Mouse (Mus musculus) lung, postnatal 25 days (tissue): ENCODE measurements around the gene Vps11.
"Not testable (repeated sequence)": the region's sequence is repeated elsewhere in the genome, so short reads cannot be mapped to it uniquely, and the experiment has no call there.

ENCODE experiments used
- DNase-seq: peaks from one replicate; pipeline ENCODE4 v3.0.0; 2022; ENCODE audit warnings: low spot score

Gene Vps11

DNA sequence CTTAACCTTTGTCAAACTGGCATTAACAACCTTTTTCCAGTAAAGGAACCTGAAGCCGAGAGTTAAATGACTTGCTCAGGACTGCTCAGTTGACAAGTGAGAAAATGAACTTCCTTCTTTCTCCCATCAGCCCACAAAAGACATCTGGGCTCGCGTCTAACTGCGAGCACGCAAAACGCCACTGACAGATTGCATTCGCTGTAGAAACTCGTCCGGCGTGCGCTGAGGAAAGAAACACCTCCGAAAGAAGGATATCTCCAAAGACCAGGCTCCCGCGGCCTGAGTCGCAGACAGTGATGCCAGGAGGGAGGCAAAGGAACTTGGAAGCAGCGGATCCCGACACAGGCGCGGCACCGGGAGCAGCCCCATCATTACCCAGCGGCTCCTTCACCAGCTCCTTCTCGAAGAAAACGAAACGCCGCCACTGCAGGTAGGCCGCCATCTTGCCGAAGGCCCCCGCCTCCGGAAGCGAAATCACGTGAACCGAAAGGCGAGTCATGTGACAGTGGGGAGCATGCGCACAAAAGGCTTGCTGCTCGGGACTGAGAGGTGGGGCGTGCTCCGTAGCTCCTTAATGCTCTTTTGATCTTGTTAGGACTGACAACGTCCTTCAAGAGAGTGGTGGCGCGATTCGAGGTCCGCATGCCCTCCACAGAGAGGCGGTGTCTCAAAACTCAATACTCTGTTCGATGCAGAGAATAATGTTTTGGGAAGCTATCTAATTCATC is at the start of gene Vps11:
TSS of gene Vps11 (minus strand) at position 481 of the 728 bp plus-strand sequence.
- peak; percentile 96 for DNase-seq

DNA sequence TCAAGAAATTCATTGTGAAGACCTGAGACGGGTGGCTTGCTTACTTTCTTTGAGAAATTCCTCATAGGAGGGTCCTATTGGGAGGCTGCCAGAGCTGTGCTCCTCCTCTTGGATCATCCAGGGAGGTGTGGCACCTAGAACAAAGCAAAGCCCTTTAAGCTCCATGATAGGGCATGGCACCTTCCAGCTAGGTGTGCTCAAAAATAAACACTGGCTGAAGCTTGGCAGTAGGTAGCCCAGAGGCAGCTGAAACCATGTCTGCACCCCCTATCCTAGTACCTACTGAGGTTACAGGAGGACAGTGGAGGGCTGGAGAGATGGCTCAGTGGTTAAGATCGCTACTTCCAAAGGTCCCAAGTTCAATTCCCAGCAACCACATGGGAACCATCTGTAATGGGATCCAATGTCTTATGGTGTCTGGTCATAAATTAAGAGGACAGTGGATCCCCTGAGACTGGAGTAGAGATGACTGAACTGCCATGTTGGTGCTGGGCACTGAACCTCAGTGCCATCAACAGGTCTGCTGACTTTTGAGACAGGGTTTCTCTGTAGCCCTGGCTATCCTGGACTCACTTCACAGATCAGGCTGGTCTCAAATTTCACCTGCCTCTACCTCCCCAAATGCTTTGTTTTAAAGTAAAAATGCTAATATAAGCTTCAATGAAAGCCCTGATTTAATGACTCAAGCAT is 49.3 kb upstream of the Vps11 start:
- DNase-seq: no peak

DNA sequence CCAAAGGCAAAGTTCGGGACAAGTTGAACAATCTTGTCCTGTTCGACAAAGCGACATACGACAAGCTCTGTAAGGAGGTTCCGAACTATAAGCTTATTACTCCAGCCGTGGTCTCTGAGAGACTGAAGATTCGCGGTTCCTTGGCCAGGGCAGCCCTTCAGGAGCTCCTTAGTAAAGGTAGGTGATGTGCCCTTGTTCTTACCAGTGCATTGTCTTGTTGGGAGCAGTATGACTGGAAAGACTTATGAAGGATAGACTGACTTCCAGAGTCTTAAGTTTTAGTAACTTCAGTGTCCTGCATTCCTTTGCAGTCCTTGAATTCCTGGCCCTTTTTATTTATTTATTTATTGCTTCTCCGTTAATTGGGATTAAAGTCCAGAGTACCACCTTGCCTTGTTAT is 47.2 kb upstream of the Vps11 start:
- not testable (repeated sequence) for DNase-seq

DNA sequence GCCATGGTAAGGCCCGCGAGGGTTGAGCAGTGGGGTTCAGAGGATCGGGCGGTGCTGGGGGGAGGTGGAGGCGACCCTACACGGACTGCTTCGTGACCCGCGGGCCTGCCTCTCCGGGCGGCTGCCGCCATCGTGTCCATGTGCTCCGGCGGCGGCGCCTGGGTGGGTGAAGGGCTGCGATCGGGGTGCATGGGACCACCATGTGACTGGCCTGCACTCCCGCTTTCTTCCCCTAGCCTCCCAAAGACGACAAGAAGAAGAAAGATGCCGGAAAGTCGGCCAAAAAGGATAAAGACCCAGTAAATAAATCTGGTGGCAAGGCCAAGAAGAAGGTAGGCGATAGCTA is 46.3 kb upstream of the Vps11 start:
- no peak for DNase-seq

DNA sequence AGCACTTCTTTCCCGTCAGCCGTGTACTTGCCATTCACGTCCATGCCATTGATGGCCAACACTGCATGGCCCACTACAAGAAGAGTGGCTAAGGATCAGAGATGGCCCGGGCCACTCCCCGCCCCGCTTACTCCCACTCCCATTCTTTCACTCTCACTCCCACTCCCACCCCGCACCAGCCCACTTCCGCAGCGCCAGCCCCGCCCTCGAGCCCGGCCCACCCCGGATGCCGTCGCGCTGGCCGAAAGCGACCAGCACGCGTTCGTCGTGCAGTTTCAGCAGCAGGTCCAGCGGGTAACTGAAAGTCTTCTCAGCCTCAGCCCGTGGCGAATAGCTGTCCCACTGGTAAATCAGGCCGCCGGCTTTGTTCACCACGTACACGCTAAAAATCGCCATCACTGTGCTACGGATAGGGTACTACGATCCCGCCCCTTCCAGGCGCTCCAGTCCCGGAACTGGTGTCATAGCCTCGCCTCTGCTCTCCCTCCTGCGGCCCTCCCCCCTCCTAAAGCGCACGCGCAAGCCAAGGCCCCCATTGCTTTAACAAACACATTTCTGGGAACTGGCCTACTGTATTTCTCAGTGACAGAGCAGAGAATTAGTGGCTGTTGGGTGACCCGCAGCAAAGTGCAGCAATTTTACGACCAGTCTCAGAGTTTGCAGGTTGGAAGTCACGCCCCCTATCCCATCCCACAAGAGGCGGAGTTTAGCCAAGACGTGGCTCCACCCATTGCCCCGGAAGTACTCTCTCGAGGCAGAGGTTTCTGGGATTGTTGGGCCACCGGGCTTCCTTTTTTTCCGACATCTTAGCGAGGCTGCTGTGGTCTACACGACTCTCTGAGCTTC is 45.7 kb upstream of the Vps11 start, which contains the start of the genes Rps25 and Trappc4:
TSS of gene Rps25 (plus strand) at position 234 of the 846 bp plus-strand sequence.
TSS of gene Trappc4 (minus strand) at position 695 of the 846 bp plus-strand sequence.
- DNase-seq: peak; percentile 94

DNA sequence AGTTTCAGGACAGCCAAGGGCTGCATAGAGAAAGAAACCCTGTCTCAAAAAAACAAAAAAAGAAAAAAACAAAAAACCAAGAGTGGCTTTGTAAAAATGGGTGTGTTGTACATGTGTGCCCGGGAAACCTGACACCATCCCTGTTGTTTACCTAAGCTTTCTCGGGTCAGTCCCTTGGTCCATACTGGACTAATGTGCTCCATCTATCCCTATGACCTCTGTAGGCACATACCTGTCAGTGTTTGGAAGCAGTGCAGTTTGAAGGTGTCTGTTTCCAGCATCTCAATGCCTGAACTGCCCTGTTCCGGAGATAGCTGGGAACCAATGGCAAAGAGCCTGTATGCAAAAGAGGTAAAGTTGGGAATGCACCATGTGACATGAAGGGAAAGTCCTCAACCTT is 43.5 kb upstream of the Vps11 start:
- DNase-seq: no peak

DNA sequence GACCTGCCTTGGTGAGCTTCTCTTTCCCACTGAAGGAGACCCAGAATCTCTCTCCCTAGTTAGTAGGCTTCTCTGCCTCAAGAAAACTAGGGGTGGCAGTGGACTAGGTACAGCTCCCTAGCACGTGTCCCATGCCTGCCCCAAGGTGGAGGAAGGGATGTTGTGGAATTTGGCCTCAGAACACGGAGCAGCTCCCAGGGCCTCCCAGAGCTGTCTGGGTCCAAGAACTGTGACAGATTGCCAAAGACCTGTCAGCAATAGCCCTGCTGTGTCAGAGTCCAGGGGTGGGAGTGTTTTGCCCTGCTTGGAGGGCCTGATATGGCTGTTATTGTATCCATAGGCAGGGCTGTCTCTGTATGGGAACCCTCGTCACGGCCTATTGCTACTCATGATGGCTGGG is 39.6 kb upstream of the Vps11 start:
- no peak for DNase-seq

DNA sequence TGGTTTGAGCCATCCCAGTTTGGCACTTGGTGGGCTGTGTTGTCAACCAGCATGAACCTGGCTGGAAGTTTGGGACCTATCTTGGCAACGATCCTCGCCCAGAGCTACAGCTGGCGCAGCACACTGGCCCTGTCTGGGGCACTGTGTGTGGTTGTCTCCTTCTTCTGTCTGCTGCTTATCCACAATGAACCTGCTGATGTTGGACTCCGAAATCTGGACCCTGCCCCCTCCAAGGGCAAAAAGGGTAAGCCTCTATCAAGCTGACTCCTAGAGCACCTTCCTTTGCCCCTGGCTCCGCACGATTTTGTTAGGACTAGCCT is 38.3 kb upstream of the Vps11 start:
- DNase-seq: no peak

DNA sequence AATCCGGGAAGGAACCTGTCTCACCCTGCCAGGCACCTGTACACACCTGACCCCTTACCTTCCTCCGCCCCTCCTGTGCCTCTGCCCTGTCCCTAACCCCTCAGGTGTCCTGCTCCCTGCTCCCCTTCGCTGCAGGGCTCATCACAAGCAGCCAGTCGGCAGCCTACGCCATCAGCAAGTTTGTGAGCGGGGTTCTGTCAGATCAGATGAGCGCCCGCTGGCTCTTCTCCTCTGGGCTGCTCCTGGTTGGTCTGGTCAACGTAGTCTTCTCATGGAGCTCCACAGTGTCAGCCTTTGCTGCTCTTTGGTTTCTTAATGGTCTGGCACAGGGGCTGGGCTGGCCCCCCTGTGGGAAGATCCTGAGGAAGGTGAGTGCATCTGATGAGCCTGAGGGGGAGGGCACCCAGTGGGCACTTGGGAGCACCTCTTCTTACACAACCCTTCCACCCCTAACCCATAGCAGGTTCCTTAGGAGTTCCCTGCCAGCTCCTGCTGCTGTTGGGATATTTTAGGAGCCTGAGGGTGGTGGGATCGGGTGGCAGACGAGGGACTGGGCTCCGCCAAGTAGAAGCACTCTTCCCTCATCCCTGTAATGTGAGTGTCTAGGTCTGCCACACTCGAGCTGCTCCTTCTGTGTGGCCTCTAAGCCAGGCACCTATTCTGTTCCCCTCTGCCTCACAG is 37.8 kb upstream of the Vps11 start:
- no peak for DNase-seq

DNA sequence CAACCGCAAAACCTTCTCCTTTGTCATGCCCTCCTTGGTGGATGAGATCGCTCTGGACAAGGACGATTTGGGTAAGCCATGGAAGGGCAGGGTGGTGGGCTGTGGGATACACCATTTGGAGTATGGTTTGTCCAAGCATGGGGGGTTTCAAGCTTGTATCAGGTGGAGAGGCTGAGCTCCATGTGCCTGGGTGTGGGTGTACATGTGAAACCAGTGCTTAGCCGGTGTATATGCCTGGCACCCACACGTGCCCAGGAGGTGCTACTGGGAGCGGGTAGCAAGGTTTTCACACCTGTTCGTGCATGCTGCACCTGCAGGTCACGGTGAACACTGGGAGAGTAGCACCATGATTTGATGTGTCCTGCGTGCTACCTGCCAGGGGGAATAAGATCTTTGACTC is 37.1 kb upstream of the Vps11 start:
- no peak for DNase-seq

DNA sequence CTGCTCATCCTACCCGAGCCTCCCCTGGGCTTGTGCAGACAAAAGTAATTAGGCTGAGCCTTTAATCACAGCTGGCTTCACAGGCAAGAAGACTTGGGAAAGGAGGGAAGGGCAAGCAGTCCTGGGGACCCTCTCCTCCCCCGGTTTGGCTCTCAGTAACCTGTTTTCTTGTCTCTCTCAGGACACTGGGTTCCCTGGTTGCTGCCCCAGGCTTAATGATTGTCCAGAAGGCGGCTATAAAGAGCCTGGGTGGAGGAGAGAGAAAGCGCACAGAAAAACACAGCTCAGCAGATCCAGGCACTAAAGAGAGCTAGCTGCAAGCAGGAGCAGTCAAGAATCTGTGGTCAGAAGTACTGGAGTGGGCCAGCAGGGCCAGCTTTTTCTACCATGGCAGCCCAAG is 36.6 kb upstream of the Vps11 start:
- no peak for DNase-seq

DNA sequence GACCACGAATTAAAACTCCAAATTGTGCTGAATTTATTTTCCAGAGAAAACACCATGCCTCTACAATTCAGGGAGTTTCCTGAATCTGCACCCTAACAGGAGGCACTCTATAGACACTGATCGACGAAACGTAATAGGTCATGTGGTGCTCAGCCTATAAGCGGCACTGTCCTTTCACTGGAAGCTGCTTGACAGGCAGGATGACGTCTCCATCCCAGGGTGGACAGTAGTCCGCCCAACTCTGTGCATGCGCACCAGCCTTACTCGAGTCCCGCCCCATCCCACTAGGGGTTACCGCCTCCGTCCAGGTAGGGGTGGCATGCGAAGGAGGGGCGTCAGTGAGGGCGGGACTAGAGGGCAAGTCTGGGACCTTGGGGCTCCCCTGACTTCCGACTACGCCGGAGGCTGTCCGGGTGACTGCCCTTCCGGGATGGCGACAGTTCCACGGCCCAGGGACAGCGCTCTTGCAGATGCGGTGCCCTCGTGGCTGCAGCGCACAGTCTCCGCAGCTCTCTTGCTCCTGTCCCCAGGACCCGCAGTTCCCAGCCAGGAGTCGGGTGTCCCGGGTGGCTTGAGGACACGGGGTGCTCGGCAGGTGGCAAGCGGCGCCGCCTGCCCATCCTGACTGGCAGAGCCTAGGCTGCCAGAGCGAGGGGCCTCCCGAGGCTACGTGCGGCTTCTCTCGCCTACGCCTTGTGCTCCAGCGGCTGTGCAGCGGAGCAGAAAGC is 35.4 kb upstream of the Vps11 start, which contains the start of gene Slc37a4:
TSS of gene Slc37a4 (plus strand) at position 169 of the 728 bp plus-strand sequence.
- peak; percentile 99 for DNase-seq

DNA sequence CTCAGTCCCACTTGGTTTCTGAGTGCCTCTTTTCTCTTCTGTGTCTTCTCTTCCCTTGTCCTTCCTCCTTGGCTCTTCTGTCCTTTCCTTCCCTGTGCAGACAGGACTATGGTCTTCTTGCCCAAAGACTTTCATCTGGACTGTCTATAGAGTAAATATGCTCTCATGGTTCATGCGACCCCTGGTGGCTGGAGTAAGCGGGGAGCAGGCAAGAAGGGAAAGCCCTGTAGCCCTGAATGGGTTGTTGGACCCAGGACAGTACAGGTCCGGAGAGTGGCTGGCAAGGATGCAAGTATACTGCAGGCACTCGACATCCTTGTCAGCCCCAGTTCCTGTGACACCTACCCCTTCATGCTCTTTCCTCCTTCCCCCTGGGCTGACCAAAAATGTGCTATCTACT is 30.0 kb upstream of the Vps11 start:
- DNase-seq: peak; percentile 68

DNA sequence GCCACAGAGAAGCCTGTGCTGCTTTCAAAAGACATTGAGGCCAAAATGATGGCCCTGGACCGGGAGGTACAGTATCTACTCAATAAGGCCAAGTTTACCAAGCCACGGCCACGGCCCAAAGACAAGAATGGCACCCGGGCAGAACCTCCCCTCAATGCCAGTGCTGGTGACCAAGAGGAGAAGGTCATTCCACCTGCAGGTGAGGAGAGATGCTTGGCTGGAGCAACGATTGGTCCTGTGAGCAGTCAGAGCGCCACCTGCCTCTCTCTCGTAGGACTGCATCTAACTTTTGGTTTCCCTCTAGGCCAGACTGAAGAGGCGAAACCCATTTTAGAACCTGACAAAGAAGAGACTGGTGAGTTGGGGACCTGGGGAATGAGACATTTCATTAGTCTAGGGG is 27.8 kb upstream of the Vps11 start:
- peak; percentile 54 for DNase-seq

DNA sequence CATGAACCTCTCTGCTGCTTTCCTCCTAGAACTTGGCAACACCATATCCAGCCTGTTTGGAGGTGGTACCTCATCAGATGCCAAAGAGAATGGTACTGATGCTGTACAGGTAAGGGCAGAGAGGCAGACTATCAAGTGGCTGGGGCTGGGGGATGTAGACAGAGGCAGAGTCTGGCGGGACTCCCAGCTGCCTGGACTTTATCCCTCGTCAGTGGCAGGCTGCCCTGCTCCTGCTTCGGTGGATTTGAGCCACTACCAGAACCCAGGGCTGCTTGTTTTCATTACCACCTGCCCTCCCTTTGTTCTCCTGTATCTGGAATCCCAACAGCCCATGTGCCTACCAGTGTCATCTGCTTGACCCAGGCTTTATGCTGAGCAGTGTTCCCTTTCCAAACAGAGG is 25.8 kb upstream of the Vps11 start:
- no peak for DNase-seq

DNA sequence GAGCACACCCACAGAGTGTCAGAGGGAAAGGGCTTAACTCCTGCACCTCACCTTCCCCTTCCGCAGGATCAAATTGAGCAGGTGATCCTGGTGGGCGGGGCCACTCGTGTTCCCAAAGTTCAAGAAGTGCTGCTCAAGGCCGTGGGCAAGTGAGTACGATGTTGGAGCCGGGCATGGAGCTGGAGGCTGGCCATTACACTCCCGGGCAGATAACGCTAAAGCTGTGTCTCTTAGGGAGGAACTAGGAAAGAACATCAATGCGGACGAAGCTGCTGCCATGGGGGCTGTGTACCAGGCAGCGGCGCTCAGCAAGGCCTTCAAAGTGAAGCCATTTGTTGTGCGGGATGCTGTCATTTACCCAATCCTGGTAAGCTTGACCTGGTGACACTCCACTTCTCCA is 23.1 kb upstream of the Vps11 start:
- no peak for DNase-seq

DNA sequence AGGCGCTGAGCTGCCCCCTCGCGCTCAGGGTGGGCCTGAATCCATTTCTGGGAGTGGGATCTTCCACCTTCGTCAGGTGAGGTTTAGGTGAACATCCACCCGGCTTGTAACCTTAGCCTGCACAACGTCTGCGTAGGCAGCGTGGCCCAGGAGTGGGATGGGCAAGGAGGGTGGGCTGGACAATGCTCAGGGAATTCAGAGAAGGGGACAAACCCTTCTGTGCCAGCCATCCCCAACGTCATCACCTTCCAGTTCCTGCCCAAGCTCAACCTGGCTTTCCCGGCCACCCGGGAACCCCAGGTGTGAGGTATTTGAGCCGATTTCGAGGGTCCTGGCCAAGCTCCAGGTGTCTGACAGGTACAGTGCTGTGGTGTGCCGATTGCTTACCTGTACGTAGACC is 18.4 kb upstream of the Vps11 start:
- no peak for DNase-seq

DNA sequence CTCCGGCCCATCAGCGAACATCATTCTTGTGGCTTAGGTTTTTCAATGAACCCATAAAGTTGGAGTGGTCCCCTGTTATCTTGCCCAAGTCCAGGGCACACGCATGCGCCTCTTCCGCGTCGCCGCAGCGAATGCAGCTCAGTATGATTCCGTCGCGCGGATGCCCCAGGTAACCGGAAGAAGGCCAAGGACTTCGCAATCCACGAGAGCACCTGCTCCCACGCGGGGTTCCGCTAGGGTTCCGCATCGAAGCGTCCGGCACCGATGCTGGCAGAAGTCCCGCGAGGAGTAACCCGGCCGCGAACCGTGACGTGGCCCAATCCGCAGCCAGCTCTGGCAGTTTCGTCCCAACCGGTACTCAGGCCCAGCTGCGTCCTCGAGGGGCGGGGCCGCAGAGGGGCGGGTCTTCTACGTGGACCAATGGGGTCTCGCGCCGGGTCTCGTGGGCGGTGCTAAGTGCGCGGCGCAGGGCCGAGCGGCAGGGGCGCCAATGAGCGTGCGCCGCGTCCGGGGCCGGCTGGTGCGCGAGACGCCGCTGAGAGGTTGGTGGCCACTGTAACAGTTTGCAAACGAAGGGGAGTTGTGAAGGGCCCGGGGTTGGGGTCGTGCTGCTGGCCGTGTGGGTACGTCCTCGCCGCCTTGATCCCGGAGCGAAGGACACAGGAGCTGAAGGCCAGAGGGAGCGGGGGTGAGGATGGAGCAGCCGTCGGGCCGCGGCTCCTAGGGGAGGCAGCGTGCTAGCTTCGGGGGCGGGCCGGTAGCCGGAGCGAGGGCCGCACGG is 17.8 kb upstream of the Vps11 start, which contains the start of gene Hyou1:
TSS of gene Hyou1 (plus strand) at position 437 of the 781 bp plus-strand sequence.
- DNase-seq: peak; percentile 99

DNA sequence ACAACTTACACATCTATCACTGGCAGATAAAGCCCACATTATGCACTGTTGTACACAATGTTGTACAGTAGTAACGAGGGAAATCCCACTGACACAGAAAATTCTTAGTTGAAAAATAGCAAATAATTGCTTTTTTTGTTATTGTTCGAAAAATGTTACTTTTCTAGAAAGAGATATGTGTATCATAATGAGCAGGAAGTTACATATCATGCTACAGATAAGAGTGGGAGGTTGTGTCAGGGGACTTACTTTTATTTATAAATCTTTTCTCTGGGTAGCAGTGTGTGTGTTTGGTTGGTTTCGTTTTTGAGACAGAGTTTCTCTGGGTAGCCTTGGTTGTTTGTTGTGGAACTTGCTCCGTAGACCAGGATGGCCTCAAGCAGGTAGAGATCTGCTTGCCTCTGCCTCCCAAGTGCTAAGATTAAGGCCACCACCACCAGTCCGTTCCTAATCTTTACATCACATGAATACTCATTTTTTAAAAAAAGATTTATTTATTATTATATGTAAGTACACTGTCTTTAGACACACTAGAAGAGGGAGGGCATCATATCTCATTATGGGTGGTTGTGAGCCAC is 16.8 kb upstream of the Vps11 start:
- no peak for DNase-seq

DNA sequence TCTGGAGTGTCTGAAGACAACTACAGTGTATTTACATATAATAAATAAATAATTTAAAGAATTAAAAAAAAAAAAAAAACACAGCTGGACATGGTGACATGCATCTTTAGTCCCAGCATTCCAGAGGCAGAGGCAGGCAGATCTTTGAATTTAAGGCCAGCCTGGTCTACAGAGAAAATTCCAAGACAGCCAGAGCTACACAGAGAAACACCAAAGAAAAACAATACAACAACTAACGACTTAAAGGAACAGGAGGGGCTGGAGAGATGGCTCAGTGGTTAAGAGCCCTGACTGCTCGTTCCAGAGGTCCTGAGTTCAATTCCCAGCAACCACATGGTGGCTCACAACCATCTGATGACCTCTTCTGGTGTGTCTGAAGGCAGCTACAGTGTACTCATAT is 15.9 kb upstream of the Vps11 start:
- not testable (repeated sequence) for DNase-seq
